Mouse (Mus musculus) forebrain, embryonic 15.5 days (tissue): Measurements from ENCODE around the gene Iqcf4. TPM values are rescaled to one million over a fixed set of nuclear protein-coding genes. Genes with fewer than 3 reads are reported as not detected.
"Not testable (repeated sequence)": the region's sequence is repeated elsewhere in the genome, so short reads cannot be mapped to it uniquely, and the experiment has no call there.

Source experiments
- ATAC-seq: fragments of 200-750 bp; cut with Nextera tagmentation; replicated peaks from 2 replicates; pipeline ENCODE4 v1.8.0; 2017; ENCODE audit warnings: mild to moderate bottlenecking, moderate TSS enrichment, moderate library complexity
- H3K27ac ChIP-seq: fragments of 300-500 bp; sonication (generic); replicated peaks from 2 replicates; pipeline ENCODE4 v1.5.1; 2015; ENCODE audit warnings: mild to moderate bottlenecking, inconsistent platforms
- H3K27me3 ChIP-seq: fragments of 300-500 bp; sonication (generic); 2 replicates; pipeline ENCODE4 v1.6.1; 2015; ENCODE audit warnings: inconsistent platforms
- H3K36me3 ChIP-seq: fragments of 300-500 bp; sonication (generic); 2 replicates; pipeline ENCODE4 v1.6.1; 2015; ENCODE audit warnings: mild to moderate bottlenecking, inconsistent platforms
- H3K4me1 ChIP-seq: fragments of 300-500 bp; sonication (generic); 2 replicates; pipeline ENCODE4 v1.6.1; 2015; ENCODE audit warnings: inconsistent platforms
- H3K4me2 ChIP-seq: fragments of 300-500 bp; sonication (generic); replicated peaks from 2 replicates; pipeline ENCODE4 v1.6.1; 2015; ENCODE audit warnings: mild to moderate bottlenecking, inconsistent platforms
- H3K4me3 ChIP-seq: fragments of 300-500 bp; sonication (generic); 2 replicates; pipeline ENCODE4 v1.5.1; 2015; ENCODE audit warnings: mild to moderate bottlenecking, inconsistent platforms
- H3K9ac ChIP-seq: fragments of 300-500 bp; sonication (generic); replicated peaks from 2 replicates; pipeline ENCODE4 v1.6.1; 2015; ENCODE audit warnings: mild to moderate bottlenecking, inconsistent platforms
- H3K9me3 ChIP-seq: fragments of 300-500 bp; sonication (generic); 2 replicates; pipeline ENCODE4 v1.6.1; 2016; ENCODE audit warnings: inconsistent platforms
- WGBS: fragments of 180-500 bp; shearing (Covaris S2); methylation state at CpG from one replicate; pipeline ENCODE4 v1.1.7; 2015; ENCODE audit warnings: mixed read lengths; 5-methylcytosine and 5-hydroxymethylcytosine counted together
- polyA plus RNA-seq: library from polyadenylated mRNA; unstranded; fragments of >200 nt; fragmentation: Nextera tagmentation; extraction: Ambion mirVana; gene quantifications from 2 replicates; pipeline ENCODE4 v1.2.1, GENCODE M21; 2015

Iqcf4 gene
- polyA plus RNA-seq = not detected in 2 replicates

GRCm38 (mm10) chr9:106570896-106571295 lies at the start of gene Iqcf4:
Iqcf4 (minus strand) TSS chr9:106570996.
- no peak for ATAC-seq
- H3K9ac ChIP-seq = no peak within 1 kb of the TSS
- no peaks in the 10 kb centered on the region for H3K9me3 ChIP-seq
- H3K4me2 ChIP-seq = no peak within 1 kb of the TSS
- WGBS = 89% methylated on average over 7 of the region's 7 CpGs
- H3K36me3 ChIP-seq = no peaks in the 10 kb centered on the region
- no peaks in the 10 kb centered on the region for H3K4me1 ChIP-seq
- H3K4me3 ChIP-seq = no peak within 1 kb of the TSS
- H3K27me3 ChIP-seq = no peaks in the 10 kb centered on the region
- no peak within 1 kb of the TSS for H3K27ac ChIP-seq

GRCm38 (mm10) chr9:106617496-106617895 lies 46.7 kb upstream of the Iqcf4 start:
- Histone ChIP-seq H3K4me1 (no peaks in the 10 kb centered on the region), H3K9me3 (0 out of 2 replicates have a peak, but pooled peaks cover 4% of the 10 kb centered on the region), H3K27ac (no peak overlapping the region), H3K36me3 (no peaks in the 10 kb centered on the region), H3K9ac (no peak overlapping the region), H3K4me2 (no peak overlapping the region), H3K4me3 (no peak overlapping the region), H3K27me3 (no peaks in the 10 kb centered on the region)
- 78% methylated on average over 3 of the region's 3 CpGs for WGBS
- no peak for ATAC-seq

GRCm38 (mm10) chr9:106616306-106616705 lies 45.5 kb upstream of the Iqcf4 start:
- H3K4me3 ChIP-seq = no peak overlapping the region
- no peaks in the 10 kb centered on the region for H3K27me3 ChIP-seq
- no peaks in the 10 kb centered on the region for H3K4me1 ChIP-seq
- H3K4me2 ChIP-seq = no peak overlapping the region
- 84% methylated on average over 9 of the region's 9 CpGs for WGBS
- ATAC-seq = no peak
- 0 out of 2 replicates have a peak, but pooled peaks cover 4% of the 10 kb centered on the region for H3K9me3 ChIP-seq
- H3K27ac ChIP-seq = no peak overlapping the region
- no peaks in the 10 kb centered on the region for H3K36me3 ChIP-seq
- H3K9ac ChIP-seq = no peak overlapping the region

- Histone ChIP-seq H3K4me1 (no peaks in the 10 kb centered on the region), H3K27ac (no peak overlapping the region), H3K9me3 (0 out of 2 replicates have a peak, but pooled peaks cover 4% of the 10 kb centered on the region), H3K4me3 (no peak overlapping the region), H3K36me3 (no peaks in the 10 kb centered on the region), H3K9ac (no peak overlapping the region), H3K4me2 (no peak overlapping the region), H3K27me3 (no peaks in the 10 kb centered on the region)
- ATAC-seq = no peak
- 45% methylated on average over 3 of the region's 3 CpGs for WGBS
Observed at GRCm38 (mm10) chr9:106614616-106615015, 43.8 kb upstream of the Iqcf4 start.

GRCm38 (mm10) chr9:106613951-106614350 lies 43.2 kb upstream of the Iqcf4 start:
- Histone ChIP-seq H3K9me3 (no peaks in the 10 kb centered on the region), H3K4me2 (no peak overlapping the region), H3K27me3 (no peaks in the 10 kb centered on the region), H3K4me1 (no peaks in the 10 kb centered on the region), H3K4me3 (no peak overlapping the region), H3K9ac (no peak overlapping the region), H3K27ac (no peak overlapping the region), H3K36me3 (no peaks in the 10 kb centered on the region)
- no peak for ATAC-seq
- WGBS = 69% methylated on average over 2 of the region's 2 CpGs

- Histone ChIP-seq H3K4me1 (no peaks in the 10 kb centered on the region), H3K36me3 (no peaks in the 10 kb centered on the region), H3K9me3 (no peaks in the 10 kb centered on the region), H3K9ac (no peak overlapping the region), H3K27ac (no peak overlapping the region), H3K27me3 (no peaks in the 10 kb centered on the region), H3K4me2 (no peak overlapping the region), H3K4me3 (no peak overlapping the region)
- WGBS = 74% methylated on average over 4 of the region's 4 CpGs
- no peak for ATAC-seq
Observed at GRCm38 (mm10) chr9:106610727-106611126, 39.9 kb upstream of the Iqcf4 start.

- 21% methylated on average over 8 of the region's 8 CpGs for WGBS
Observed at GRCm38 (mm10) chr9:106600546-106600945, 29.8 kb upstream of the Iqcf4 start.

GRCm38 (mm10) chr9:106598466-106598865 lies 27.7 kb upstream of the Iqcf4 start:
- 41% methylated on average over 7 of the region's 7 CpGs for WGBS
- no peak overlapping the region for H3K4me2 ChIP-seq
- H3K36me3 ChIP-seq = no peaks in the 10 kb centered on the region
- H3K27ac ChIP-seq = no peak overlapping the region
- no peak overlapping the region for H3K4me3 ChIP-seq
- no peaks in the 10 kb centered on the region for H3K9me3 ChIP-seq
- no peaks in the 10 kb centered on the region for H3K4me1 ChIP-seq
- no peaks in the 10 kb centered on the region for H3K27me3 ChIP-seq
- no peak for ATAC-seq
- no peak overlapping the region for H3K9ac ChIP-seq

More at GRCm38 (mm10) chr9:106600546-106600945, 29.8 kb upstream of the Iqcf4 start:
- no peaks in the 10 kb centered on the region for H3K36me3 ChIP-seq
- H3K27ac ChIP-seq = no peak overlapping the region
- ATAC-seq = no peak
- no peak overlapping the region for H3K4me2 ChIP-seq
- no peak overlapping the region for H3K4me3 ChIP-seq
- no peak overlapping the region for H3K9ac ChIP-seq
- no peaks in the 10 kb centered on the region for H3K9me3 ChIP-seq
- H3K27me3 ChIP-seq = no peaks in the 10 kb centered on the region
- H3K4me1 ChIP-seq = no peaks in the 10 kb centered on the region

GRCm38 (mm10) chr9:106595836-106596235 lies 25.0 kb upstream of the Iqcf4 start:
- WGBS = 71% methylated on average over 7 of the region's 7 CpGs
- Histone ChIP-seq H3K9me3 (no peaks in the 10 kb centered on the region), H3K9ac (no peak overlapping the region), H3K36me3 (no peaks in the 10 kb centered on the region), H3K4me3 (no peak overlapping the region), H3K27me3 (no peaks in the 10 kb centered on the region), H3K4me1 (no peaks in the 10 kb centered on the region), H3K4me2 (no peak overlapping the region), H3K27ac (no peak overlapping the region)
- no peak for ATAC-seq

GRCm38 (mm10) chr9:106595402-106595801 lies 24.6 kb upstream of the Iqcf4 start:
- not testable (repeated sequence) for H3K27me3 ChIP-seq, H3K9ac ChIP-seq, H3K4me1 ChIP-seq, H3K36me3 ChIP-seq, H3K4me2 ChIP-seq, H3K27ac ChIP-seq, ATAC-seq, H3K4me3 ChIP-seq, H3K9me3 ChIP-seq
- 16% methylated on average over 4 of the region's 4 CpGs for WGBS

GRCm38 (mm10) chr9:106592158-106592557 lies 21.4 kb upstream of the Iqcf4 start:
- no peaks in the 10 kb centered on the region for H3K9me3 ChIP-seq
- no peaks in the 10 kb centered on the region for H3K4me1 ChIP-seq
- H3K27ac ChIP-seq = no peak overlapping the region
- WGBS = 92% methylated on average over 5 of the region's 5 CpGs
- no peak for ATAC-seq
- no peaks in the 10 kb centered on the region for H3K36me3 ChIP-seq
- no peak overlapping the region for H3K9ac ChIP-seq
- H3K4me2 ChIP-seq = no peak overlapping the region
- H3K27me3 ChIP-seq = no peaks in the 10 kb centered on the region
- no peak overlapping the region for H3K4me3 ChIP-seq

GRCm38 (mm10) chr9:106582552-106582951 lies 11.8 kb upstream of the Iqcf4 start:
- ATAC-seq = no peak
- Histone ChIP-seq H3K27ac (no peak overlapping the region), H3K9ac (no peak overlapping the region), H3K4me2 (no peak overlapping the region), H3K9me3 (no peaks in the 10 kb centered on the region), H3K27me3 (no peaks in the 10 kb centered on the region), H3K36me3 (no peaks in the 10 kb centered on the region), H3K4me1 (no peaks in the 10 kb centered on the region), H3K4me3 (no peak overlapping the region)
- WGBS = 79% methylated on average over 1 of the region's 1 CpGs

GRCm38 (mm10) chr9:106580016-106580415 lies 9.2 kb upstream of the Iqcf4 start:
- no peak overlapping the region for H3K9ac ChIP-seq
- no peak overlapping the region for H3K27ac ChIP-seq
- WGBS = 88% methylated on average over 7 of the region's 7 CpGs
- H3K4me2 ChIP-seq = no peak overlapping the region
- H3K4me3 ChIP-seq = no peak overlapping the region
- no peaks in the 10 kb centered on the region for H3K9me3 ChIP-seq
- H3K4me1 ChIP-seq = no peaks in the 10 kb centered on the region
- H3K36me3 ChIP-seq = no peaks in the 10 kb centered on the region
- H3K27me3 ChIP-seq = no peaks in the 10 kb centered on the region
- ATAC-seq = no peak
